Mouse (Mus musculus) lung, embryonic 14.5 days (tissue): Measurements from ENCODE around the gene Fhl5. TPM values are rescaled to one million over a fixed set of nuclear protein-coding genes. Genes with fewer than 3 reads are reported as not detected.

ENCODE experiments used
- ATAC-seq: fragments of 200-750 bp; cut with Nextera tagmentation; 2 replicates; pipeline ENCODE4 v1.8.0; 2017; ENCODE audit warnings: mild to moderate bottlenecking, moderate TSS enrichment, moderate library complexity; ENCODE audit not compliant: insufficient read depth
- DNase-seq: peaks from one replicate; pipeline ENCODE4 v3.0.0-alpha.2; 2015
- H3K27ac ChIP-seq: fragments of 300-500 bp; sonication (generic); 2 replicates; pipeline ENCODE4 v1.5.1; 2014; ENCODE audit warnings: low read depth, mild to moderate bottlenecking, moderate library complexity
- H3K27me3 ChIP-seq: fragments of 300-500 bp; sonication (generic); 2 replicates; pipeline ENCODE4 v1.6.1; 2014; ENCODE audit warnings: low read length, control low read depth; ENCODE audit not compliant: insufficient read depth
- H3K36me3 ChIP-seq: fragments of 300-500 bp; sonication (generic); 2 replicates; pipeline ENCODE4 v1.6.1; 2014; ENCODE audit warnings: control low read depth; ENCODE audit not compliant: insufficient read depth
- H3K4me1 ChIP-seq: fragments of 300-500 bp; sonication (generic); 2 replicates; pipeline ENCODE4 v1.6.1; 2014; ENCODE audit warnings: antibody characterized with exemption, control low read depth; ENCODE audit not compliant: insufficient read depth
- H3K4me2 ChIP-seq: fragments of 300-500 bp; sonication (generic); 2 replicates; pipeline ENCODE4 v1.6.1; 2014; ENCODE audit warnings: mild to moderate bottlenecking
- H3K4me3 ChIP-seq: fragments of 300-500 bp; sonication (generic); 2 replicates; pipeline ENCODE4 v1.5.1; 2014; ENCODE audit warnings: low read depth, low read length
- H3K9ac ChIP-seq: fragments of 300-500 bp; sonication (generic); 2 replicates; pipeline ENCODE4 v1.6.1; 2014
- H3K9me3 ChIP-seq: fragments of 300-500 bp; sonication (generic); 2 replicates; pipeline ENCODE4 v1.6.1; 2016; ENCODE audit warnings: low read depth, low read length, control low read depth
- CTCF ChIP-seq: IDR thresholded peaks from 2 replicates; pipeline ENCODE4 v1.5.1; 2016; ENCODE audit warnings: antibody characterized with exemption, low read depth
- WGBS: fragments of 180-500 bp; shearing (Covaris S2); extraction: QIAGEN DNeasy Blood & Tissue Kit; methylation state at CpG from one replicate; pipeline ENCODE4 v1.1.7; 2014; 5-methylcytosine and 5-hydroxymethylcytosine counted together
- polyA plus RNA-seq: library from polyadenylated mRNA; unstranded; fragments of >200 nt; fragmentation: Nextera tagmentation; extraction: Ambion mirVana; gene quantifications from 2 replicates; pipeline ENCODE4 v1.2.1, GENCODE M21; 2014

The Fhl5 gene
- polyA plus RNA-seq, 1 experiment from 2014 or later = not detected

- ATAC-seq (no peak), DNase-seq (no peak)
- H3K9ac ChIP-seq = no peak overlapping the region
- H3K27ac ChIP-seq = no peak overlapping the region
- TF ChIP-seq CTCF = no peak
- H3K4me1 ChIP-seq = no peaks in the 10 kb centered on the region
- H3K4me3 ChIP-seq = no peak overlapping the region
- no peaks in the 10 kb centered on the region for H3K27me3 ChIP-seq
- WGBS = 79% methylated on average over 1 of the region's 1 CpGs
- H3K4me2 ChIP-seq = no peak overlapping the region
- H3K9me3 ChIP-seq = no peaks in the 10 kb centered on the region
- no peaks in the 10 kb centered on the region for H3K36me3 ChIP-seq
These were observed 45.4 kb downstream of the Fhl5 start for GRCm38 (mm10) chr4:25197310-25197709.

DNA sequence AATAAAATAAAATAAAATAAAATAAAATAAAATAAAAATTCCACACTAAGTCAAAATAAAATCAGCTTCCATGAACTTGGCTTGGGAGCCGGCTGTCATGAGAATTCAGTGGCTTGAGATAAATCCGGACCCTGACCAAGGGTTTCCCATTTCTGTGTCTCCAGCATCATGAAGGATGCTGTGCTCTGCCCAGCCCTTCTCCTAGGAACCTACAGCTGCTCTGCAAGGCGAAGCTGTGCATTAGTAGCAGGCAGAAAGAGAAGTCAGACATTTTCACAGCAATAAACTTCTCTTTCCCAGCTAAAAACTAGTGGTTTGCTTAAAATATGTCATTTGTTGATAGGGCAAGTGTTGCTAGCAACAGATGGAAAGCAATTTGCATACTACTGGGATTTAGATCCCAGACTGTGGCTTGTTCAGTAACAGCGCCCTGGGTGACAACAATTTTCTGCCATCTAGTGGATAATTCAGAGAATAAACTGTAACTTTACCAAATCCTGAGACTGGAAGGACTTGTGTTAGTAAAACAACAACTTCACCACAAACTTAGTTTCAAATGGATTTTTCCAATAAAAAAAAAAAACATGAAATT, 63.0 kb downstream of the Fhl5 start:
- Histone ChIP-seq H3K9ac (no peak overlapping the region), H3K27ac (no peak overlapping the region), H3K4me1 (no peaks in the 10 kb centered on the region), H3K27me3 (no peaks in the 10 kb centered on the region), H3K4me3 (no peak overlapping the region), H3K36me3 (no peaks in the 10 kb centered on the region), H3K4me2 (no peak overlapping the region), H3K9me3 (no peaks in the 10 kb centered on the region)
- DNase-seq (peak; percentile 65), ATAC-seq (no peak)
- TF ChIP-seq CTCF = peak; percentile 45
- 55% methylated on average over 4 of the region's 4 CpGs for WGBS

Other genes starting within 250 kb of the Fhl5 start
- 38.1 and 40.5 TPM in 2 replicates for gene Ufl1, start 38.9 kb upstream of the Fhl5 start, polyA plus RNA-seq